Comparison of ENCODE assay signal across 13 mouse cellular contexts in the genomic region with DNA sequence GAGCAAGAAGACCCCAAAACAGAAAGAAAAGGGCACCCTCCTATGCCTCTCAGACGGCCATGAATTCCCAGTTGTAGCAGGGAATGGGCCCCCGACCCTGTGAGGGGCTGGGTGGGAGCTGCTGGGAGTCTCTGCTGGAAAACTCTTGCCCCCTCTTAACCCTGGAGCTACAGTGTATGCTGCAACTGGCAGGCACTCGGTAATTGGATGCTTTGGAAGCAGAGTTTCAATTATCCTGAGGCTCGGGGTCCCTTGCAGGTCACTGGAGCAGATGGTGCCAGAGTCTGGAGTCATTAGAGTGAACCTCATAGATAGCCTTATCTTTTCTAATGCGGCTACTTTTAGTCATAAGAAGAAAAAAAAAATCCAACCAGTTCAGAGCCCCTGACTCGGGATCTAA. TPM values are rescaled to one million over a fixed set of nuclear protein-coding genes. Genes with fewer than 3 reads are reported as not detected.
A peak's percentile ranks its signal among the peaks of the same experiment; 100 is the strongest.
DNase-seq lines count a peak whose midpoint lies in the region; ATAC-seq lines count a peak whose summit lies in the region.
"Had no signal": no experiment of that assay in that cellular context is flagged by ENCODE, and none has a peak within 500 bp of the region (broad histone marks: within the 10 kb centered on the region; RNA-seq: fewer than 3 reads in every experiment).

No protein-coding gene starts in this region.

- no peak for ATAC-seq in heart, embryonic 14.5 days (ENCODE audit: insufficient number of reproducible peaks, insufficient read depth, low FRiP score, low read depth)
- peak; percentile 52 for ATAC-seq in forebrain, embryonic 16.5 days
- peak; percentile 80 for ATAC-seq in midbrain, embryonic 11.5 days (ENCODE audit: low FRiP score)
- no peak for ATAC-seq in activated CD4-positive, CD25-positive, alpha-beta regulatory T cell, adult 4 months

- H3K4me2 ChIP-seq in heart, embryonic 14.5 days (ENCODE audit: low read length), result peak overlapping the region; percentile 9; the same call in 1 of the 2 replicates
- H3K4me2 ChIP-seq in forebrain, embryonic 16.5 days (ENCODE audit: low read length), result no peak overlapping the region
- H3K4me2 ChIP-seq in midbrain, embryonic 11.5 days, result no peak overlapping the region
- H3K4me2 ChIP-seq: embryonic facial prominence, embryonic 13.5 days; lung, embryonic 15.5 days had no signal

- no peak for DNase-seq in heart, postnatal 10 days
- peak; percentile 78 for DNase-seq in embryo, embryonic 10.5 days (ENCODE audit: low spot score)
- DNase-seq in midbrain, embryonic 11.5 days (ENCODE audit: low spot score, missing footprints), result no peak
- no peak for DNase-seq in cerebellum, adult 11 months
- no peak for DNase-seq in urinary bladder, postnatal 14 days (ENCODE audit: low spot score)
- DNase-seq: gastrocnemius, postnatal 36 days; kidney, postnatal 25 days; thymus, postnatal 25 days had no signal

- H3K9me3 ChIP-seq in heart, embryonic 14.5 days (ENCODE audit: control insufficient read depth, low read length), result no peaks in the 10 kb centered on the region
- H3K9me3 ChIP-seq in forebrain, embryonic 16.5 days (ENCODE audit: control insufficient read depth, low read length), result no peaks in the 10 kb centered on the region
- no peaks in the 10 kb centered on the region for H3K9me3 ChIP-seq in midbrain, embryonic 11.5 days (ENCODE audit: control insufficient read depth, low read length)
- H3K9me3 ChIP-seq: embryonic facial prominence, embryonic 13.5 days; lung, embryonic 15.5 days had no signal

- peak overlapping the region; percentile 22; the same call in 1 of the 2 replicates for H3K9ac ChIP-seq in heart, embryonic 14.5 days (ENCODE audit: low read length)
- H3K9ac ChIP-seq in forebrain, embryonic 16.5 days (replicated peaks; ENCODE audit: low read depth, low read length), result peak overlapping the region; percentile 39; the same call in 1 of the 2 replicates
- H3K9ac ChIP-seq in midbrain, embryonic 11.5 days (ENCODE audit: low read length), result no peak overlapping the region
- H3K9ac ChIP-seq: embryonic facial prominence, embryonic 13.5 days; lung, embryonic 15.5 days had no signal

- intact Hi-C loops in heart, postnatal 10 days (cut with DNase I), result no loop called here

- no peaks in the 10 kb centered on the region for H3K27me3 ChIP-seq in heart, embryonic 14.5 days (ENCODE audit: control insufficient read depth, insufficient read depth, low read length)
- H3K27me3 ChIP-seq in forebrain, embryonic 16.5 days (replicated peaks; ENCODE audit: control insufficient read depth, insufficient read depth, low read length), result no peaks in the 10 kb centered on the region
- H3K27me3 ChIP-seq in midbrain, embryonic 11.5 days (ENCODE audit: control insufficient read depth, insufficient read depth, low read length), result no peaks in the 10 kb centered on the region
- H3K27me3 ChIP-seq: embryonic facial prominence, embryonic 13.5 days; lung, embryonic 15.5 days had no signal

- peaks cover 53% of the 10 kb centered on the region for H3K36me3 ChIP-seq in heart, embryonic 14.5 days (ENCODE audit: control insufficient read depth, insufficient read depth, low read length)
- no peaks in the 10 kb centered on the region for H3K36me3 ChIP-seq in forebrain, embryonic 16.5 days (ENCODE audit: control insufficient read depth, insufficient read depth)
- peaks cover 9% of the 10 kb centered on the region; the same call in 1 of the 2 replicates for H3K36me3 ChIP-seq in midbrain, embryonic 11.5 days (ENCODE audit: control insufficient read depth, insufficient read depth, low read length)

- peaks cover 18 to 47% of the 10 kb centered on the region in 2 experiments for H3K4me1 ChIP-seq in heart, embryonic 14.5 days (ENCODE audit: control insufficient read depth in 2 of 2, insufficient read depth in 2 of 2, low read length in 2 of 2)
- peaks cover 4% of the 10 kb centered on the region for H3K4me1 ChIP-seq in forebrain, embryonic 16.5 days (replicated peaks; ENCODE audit: control insufficient read depth, insufficient read depth, low read length)
- peaks cover 7% of the 10 kb centered on the region for H3K4me1 ChIP-seq in midbrain, embryonic 11.5 days (ENCODE audit: control insufficient read depth, insufficient read depth, low read length)

- H3K4me3 ChIP-seq in heart, embryonic 14.5 days (ENCODE audit: control insufficient read depth in 1 of 2, insufficient read depth in 1 of 2, low read depth in 1 of 2, low read length in 2 of 2), result no peak overlapping the region
- no peak overlapping the region for H3K4me3 ChIP-seq in forebrain, embryonic 16.5 days (replicated peaks; ENCODE audit: low read length)
- no peak overlapping the region for H3K4me3 ChIP-seq in midbrain, embryonic 11.5 days (ENCODE audit: low read depth, low read length)
- H3K4me3 ChIP-seq: embryonic facial prominence, embryonic 13.5 days; lung, embryonic 15.5 days had no signal

- peak overlapping the region in 1 of 2 experiments; percentile 25; a peak in 1 of 4 replicates for H3K27ac ChIP-seq in heart, embryonic 14.5 days (replicated peaks in 1 of 2; ENCODE audit: control insufficient read depth in 1 of 2, insufficient read depth in 1 of 2, low read depth in 2 of 2, low read length in 2 of 2)
- H3K27ac ChIP-seq in forebrain, embryonic 16.5 days (ENCODE audit: low read length), result 0 out of 2 replicates have a peak overlapping the region, but pooled peaks have one; percentile 23
- peak overlapping the region; percentile 53; the same call in 1 of the 2 replicates for H3K27ac ChIP-seq in midbrain, embryonic 11.5 days (ENCODE audit: low read depth, low read length)
- H3K27ac ChIP-seq: embryonic facial prominence, embryonic 13.5 days; lung, embryonic 15.5 days had no signal

- WGBS in heart, embryonic 14.5 days, result 11% methylated on average over 6 of the region's 6 CpGs
- 25% methylated on average over 6 of the region's 6 CpGs for WGBS in forebrain, embryonic 16.5 days
- WGBS in midbrain, embryonic 11.5 days, result 27% methylated on average over 6 of the region's 6 CpGs

RNA-seq across cellular contexts. Expression of a gene that starts 11.3 kb away (rescaled TPM):
- 20.3 and 21.1 TPM in 2 replicates for polyA plus RNA-seq in heart, embryonic 14.5 days (2014; fragmentation: Nextera tagmentation; extraction: Ambion mirVana)
- 10 to 100 TPM; 10.2 to 11.3 TPM for total RNA-seq in heart, postnatal 10 days (2021)
- polyA plus RNA-seq in forebrain, embryonic 16.5 days (2015; fragmentation: Nextera tagmentation; extraction: Ambion mirVana), result 9.5 and 13.5 TPM in 2 replicates
- 35.7 and 40.2 TPM in 2 replicates for polyA plus RNA-seq in midbrain, embryonic 11.5 days (2014; fragmentation: Nextera tagmentation; extraction: Ambion mirVana)
- polyA plus RNA-seq in activated CD4-positive, CD25-positive, alpha-beta regulatory T cell, adult 4 months (2017; shearing (Covaris generic)), result under 1 TPM in 1 of 2 experiments, not detected in 1; 0.17 TPM

RNA-seq across cellular contexts. Expression of a gene that starts 47.0 kb away (rescaled TPM):
- polyA plus RNA-seq in heart, embryonic 14.5 days (2014; fragmentation: Nextera tagmentation; extraction: Ambion mirVana), result 5.3 and 5.7 TPM in 2 replicates
- total RNA-seq in heart, postnatal 10 days (2021), result 1 to 10 TPM; 2.7 to 3.4 TPM
- 2.7 and 3.3 TPM in 2 replicates for polyA plus RNA-seq in forebrain, embryonic 16.5 days (2015; fragmentation: Nextera tagmentation; extraction: Ambion mirVana)
- 10.1 and 11.3 TPM in 2 replicates for polyA plus RNA-seq in midbrain, embryonic 11.5 days (2014; fragmentation: Nextera tagmentation; extraction: Ambion mirVana)
- not detected for polyA plus RNA-seq in activated CD4-positive, CD25-positive, alpha-beta regulatory T cell, adult 4 months (2017; shearing (Covaris generic))
- total RNA-seq: gastrocnemius, postnatal 36 days had no signal

Comparison
In these comparisons a context has a peak if more than half of its experiments do, and no peak if none do; other contexts are left out.
1. ATAC-seq: peak in forebrain, embryonic 16.5 days (single experiment) and midbrain, embryonic 11.5 days (single experiment); none in heart, embryonic 14.5 days (single experiment) and activated CD4-positive, CD25-positive, alpha-beta regulatory T cell, adult 4 months (single experiment).